ENCODE assay signal across 30 mouse cellular contexts in the genomic region with DNA sequence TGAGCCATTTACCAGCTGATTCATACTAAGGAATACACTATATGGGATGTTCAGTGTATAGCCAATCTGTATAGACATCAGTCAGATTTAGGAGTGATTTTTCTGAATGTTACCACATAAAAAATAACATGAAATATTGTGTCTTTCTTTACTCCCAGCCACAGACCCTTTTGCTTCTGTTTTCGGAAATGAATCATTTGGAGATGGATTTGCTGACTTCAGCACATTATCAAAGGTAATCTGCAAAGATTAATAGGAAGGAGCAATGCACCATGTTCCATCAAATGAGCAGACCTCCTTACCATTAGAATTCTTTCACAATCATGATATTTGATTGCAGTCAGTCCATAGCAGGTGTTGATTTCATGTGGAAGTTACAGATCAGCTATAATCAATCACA.
"Had no signal": no experiment of that assay in that cellular context is flagged by ENCODE, and none has a peak within 500 bp of the region (broad histone marks: within the 10 kb centered on the region; RNA-seq: fewer than 3 reads in every experiment).

No protein-coding gene starts in this region.

- DNase-seq: heart, postnatal 10 days; heart, postnatal 14 days; heart, postnatal 36 days; heart, postnatal 4 days; kidney, adult 11 months; kidney, adult 18-20 months; kidney, adult 2 months; kidney, adult 8-10 months; kidney, adult 9 months; kidney, postnatal 10 days; kidney, postnatal 14 days; kidney, postnatal 25 days; kidney, postnatal 36 days; kidney, postnatal 4 days; layer of hippocampus, adult 9-11 months; layer of hippocampus, postnatal 36 days had no signal

- H3K9ac ChIP-seq: heart, embryonic 12.5 days; heart, embryonic 13.5 days; heart, embryonic 15.5 days; hindbrain, embryonic 12.5 days; hindbrain, embryonic 13.5 days; hindbrain, embryonic 14.5 days; hindbrain, embryonic 15.5 days; intestine, embryonic 15.5 days; kidney, embryonic 15.5 days had no signal

- H3K9me3 ChIP-seq: heart, embryonic 12.5 days; heart, embryonic 13.5 days; heart, embryonic 15.5 days; hindbrain, embryonic 10.5 days; hindbrain, embryonic 12.5 days; hindbrain, embryonic 13.5 days; hindbrain, embryonic 15.5 days; intestine, embryonic 15.5 days; kidney, embryonic 15.5 days had no signal

- H3K4me2 ChIP-seq: heart, embryonic 12.5 days; heart, embryonic 13.5 days; heart, embryonic 15.5 days; hindbrain, embryonic 12.5 days; hindbrain, embryonic 13.5 days; hindbrain, embryonic 14.5 days; hindbrain, embryonic 15.5 days; intestine, embryonic 15.5 days; kidney, embryonic 15.5 days had no signal

- H3K27ac ChIP-seq: heart, embryonic 13.5 days; heart, embryonic 15.5 days; hindbrain, embryonic 10.5 days; hindbrain, embryonic 12.5 days; hindbrain, embryonic 13.5 days; hindbrain, embryonic 14.5 days; hindbrain, embryonic 15.5 days; hindbrain, postnatal 0 days; intestine, embryonic 15.5 days; kidney, embryonic 15.5 days; kidney, postnatal 0 days; layer of hippocampus, adult 2 months; left cerebral cortex, adult 2 months had no signal

- H3K4me3 ChIP-seq: heart, embryonic 12.5 days; heart, embryonic 13.5 days; heart, embryonic 15.5 days; hindbrain, embryonic 10.5 days; hindbrain, embryonic 12.5 days; hindbrain, embryonic 13.5 days; hindbrain, embryonic 15.5 days; intestine, embryonic 15.5 days; kidney, embryonic 15.5 days; layer of hippocampus, adult 2 months; left cerebral cortex, adult 2 months had no signal

- H3K4me1 ChIP-seq: heart, embryonic 12.5 days; heart, embryonic 13.5 days; heart, embryonic 15.5 days; hindbrain, embryonic 10.5 days; hindbrain, embryonic 12.5 days; hindbrain, embryonic 13.5 days; hindbrain, embryonic 15.5 days; intestine, embryonic 15.5 days; kidney, embryonic 15.5 days had no signal

- H3K27me3 ChIP-seq: heart, embryonic 12.5 days; heart, embryonic 13.5 days; heart, embryonic 15.5 days; hindbrain, embryonic 12.5 days; hindbrain, embryonic 13.5 days; hindbrain, embryonic 15.5 days; intestine, embryonic 15.5 days; kidney, embryonic 15.5 days had no signal
